Mouse (Mus musculus) lung, postnatal 10 days (tissue): ENCODE measurements around the gene Dab2.

Experiments used
- DNase-seq: peaks from one replicate; pipeline ENCODE4 v3.0.0; 2021

Dab2 gene

GRCm38 (mm10) chr15:6326011-6326410, 26.4 kb downstream of the Dab2 start:
- no peak for DNase-seq

- DNase-seq = no peak
Observed at GRCm38 (mm10) chr15:6331380-6331779, 31.8 kb downstream of the Dab2 start.

- DNase-seq = no peak
Observed at GRCm38 (mm10) chr15:6334664-6335206, 35.1 kb downstream of the Dab2 start.

- DNase-seq = no peak
Observed at GRCm38 (mm10) chr15:6339767-6340166, 40.2 kb downstream of the Dab2 start.

- no peak for DNase-seq
Observed at GRCm38 (mm10) chr15:6340347-6340746, 40.8 kb downstream of the Dab2 start.

GRCm38 (mm10) chr15:6341427-6341826, 41.8 kb downstream of the Dab2 start:
- DNase-seq = no peak

GRCm38 (mm10) chr15:6353901-6354300, 54.3 kb downstream of the Dab2 start:
- DNase-seq = no peak

- no peak for DNase-seq
Observed at GRCm38 (mm10) chr15:6359859-6360258, 60.3 kb downstream of the Dab2 start.

GRCm38 (mm10) chr15:6369974-6370373, 70.4 kb downstream of the Dab2 start:
- no peak for DNase-seq

GRCm38 (mm10) chr15:6371486-6371885, 71.9 kb downstream of the Dab2 start:
- no peak for DNase-seq

- DNase-seq = no peak
Observed at GRCm38 (mm10) chr15:6375016-6375415, 75.4 kb downstream of the Dab2 start.

- DNase-seq = no peak
Observed at GRCm38 (mm10) chr15:6376001-6376400, 76.4 kb downstream of the Dab2 start.

- no peak for DNase-seq
Observed at GRCm38 (mm10) chr15:6376785-6377184, 77.2 kb downstream of the Dab2 start.

GRCm38 (mm10) chr15:6384027-6384426, 84.4 kb downstream of the Dab2 start:
- no peak for DNase-seq

GRCm38 (mm10) chr15:6385241-6385640, 85.7 kb downstream of the Dab2 start:
- DNase-seq = no peak

GRCm38 (mm10) chr15:6386159-6386951, 86.8 kb downstream of the Dab2 start:
- DNase-seq = peak; percentile 90

GRCm38 (mm10) chr15:6386961-6387728, 87.6 kb downstream of the Dab2 start:
- peak; percentile 22 for DNase-seq

GRCm38 (mm10) chr15:6387729-6388070, 88.1 kb downstream of the Dab2 start:
- DNase-seq = no peak

- DNase-seq = no peak
Observed at GRCm38 (mm10) chr15:6388146-6388545, 88.6 kb downstream of the Dab2 start.

- no peak for DNase-seq
Observed at GRCm38 (mm10) chr15:6388631-6389030, 89.0 kb downstream of the Dab2 start.

- no peak for DNase-seq
Observed at GRCm38 (mm10) chr15:6390106-6390505, 90.5 kb downstream of the Dab2 start.

- peak; percentile 67 for DNase-seq
Observed at GRCm38 (mm10) chr15:6390657-6391056, 91.1 kb downstream of the Dab2 start.

GRCm38 (mm10) chr15:6391886-6392285, 92.3 kb downstream of the Dab2 start:
- no peak for DNase-seq

- DNase-seq = no peak
Observed at GRCm38 (mm10) chr15:6393624-6394023, 94.0 kb downstream of the Dab2 start.
